Mouse (Mus musculus): Measurements from ENCODE around the gene Slc5a4b. TPM values are rescaled to one million over a fixed set of nuclear protein-coding genes. Genes with fewer than 3 reads are reported as not detected.

Gene Slc5a4b
- total RNA-seq (2023), result not detected

DNA sequence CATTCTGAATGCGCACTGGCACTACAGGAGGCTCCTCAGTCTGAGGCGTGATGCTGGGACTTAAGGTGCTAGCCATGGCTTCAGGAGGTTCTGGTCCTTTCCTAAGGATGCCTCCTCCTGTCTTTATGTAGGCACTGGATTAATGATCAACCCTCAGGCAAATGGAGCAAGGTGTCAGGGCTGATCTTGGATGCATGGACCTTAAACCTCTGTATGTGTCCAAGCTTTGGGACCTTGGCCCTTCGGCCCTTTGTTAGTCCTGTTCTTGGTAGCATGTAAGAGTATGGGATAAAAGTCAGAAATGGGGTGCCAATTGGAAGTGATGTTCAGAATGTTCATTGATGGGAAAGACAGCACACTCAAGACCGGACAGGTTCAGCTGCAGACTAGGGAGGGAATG lies at the start of gene Slc5a4b:
Gene Slc5a4b (minus strand): TSS at position 101 of the 400 bp plus-strand sequence.

DNA sequence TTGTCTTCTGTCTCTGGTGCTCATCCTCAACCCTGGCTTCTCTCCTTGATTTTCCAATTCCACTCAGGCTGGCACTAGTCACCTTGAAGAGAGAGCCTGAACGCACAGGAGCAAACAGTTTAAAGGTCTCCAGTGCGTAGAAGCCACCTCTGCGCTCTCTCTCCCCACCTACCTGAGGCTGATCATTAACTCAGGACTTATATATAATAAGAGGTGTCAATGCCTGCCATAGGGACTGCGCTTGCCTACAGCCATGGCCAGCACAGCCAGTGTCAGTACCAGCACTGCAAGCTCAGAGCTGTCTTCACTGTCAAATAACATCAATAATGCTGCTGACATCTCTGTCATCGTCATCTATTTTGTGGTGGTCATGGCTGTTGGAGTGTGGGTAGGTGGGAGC lies 36.5 kb upstream of the Slc5a4b start, which contains the start of gene Slc5a4a:
Gene Slc5a4a (plus strand): TSS at position 174 of the 400 bp plus-strand sequence.

DNA sequence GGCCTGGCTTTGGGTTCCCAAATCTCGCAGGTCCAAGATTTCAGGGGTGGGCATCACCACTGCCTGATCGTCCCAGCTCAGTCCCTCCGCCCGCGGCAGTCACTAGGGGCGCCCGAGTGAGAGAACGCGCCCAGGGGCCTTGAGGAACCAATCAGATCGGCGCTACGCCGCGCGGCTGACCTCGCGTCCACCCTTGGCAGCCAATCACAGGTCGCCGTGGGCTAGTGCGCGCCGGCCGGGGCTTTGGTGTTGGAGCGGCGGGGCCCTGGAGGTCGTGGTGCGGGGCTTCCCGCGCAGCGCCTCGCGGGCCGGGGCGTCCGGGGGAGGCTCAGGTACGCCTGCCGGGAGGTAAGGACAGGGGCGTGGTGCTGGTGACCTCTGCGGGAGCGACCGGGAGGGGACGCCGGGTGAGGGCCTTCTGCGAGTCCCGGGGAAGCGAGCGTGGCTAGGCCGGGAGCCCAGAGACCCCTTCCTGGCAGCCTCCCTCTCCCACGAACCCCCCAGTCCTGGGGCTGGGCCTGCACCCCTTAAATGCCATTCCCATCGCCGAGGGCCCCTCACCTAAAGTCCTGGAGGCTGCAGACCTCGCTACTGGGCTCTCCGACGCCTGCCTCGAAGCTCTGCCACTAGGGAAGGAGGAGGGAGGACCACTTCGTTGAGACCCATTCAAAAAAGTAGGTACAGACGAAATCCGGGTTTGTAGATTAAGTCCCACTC lies 78.2 kb downstream of the Slc5a4b start, which contains the start of gene Zfp280b:
Gene Zfp280b (plus strand): TSS at position 249 of the 717 bp plus-strand sequence.

Other genes starting within 250 kb of the Slc5a4b start
- gene Derl3, start 217.5 kb downstream of the Slc5a4b start, total RNA-seq (2023), result 4.4 TPM
- gene Smarcb1, start 189.3 kb downstream of the Slc5a4b start, total RNA-seq (2023), result 40.9 TPM
- gene Chchd10, start 177.8 kb downstream of the Slc5a4b start, total RNA-seq (2023), result 32.8 TPM
- 2.8 TPM for gene Mmp11, start 174.5 kb downstream of the Slc5a4b start, total RNA-seq (2023)
- gene Gm867, start 170.3 kb downstream of the Slc5a4b start, total RNA-seq (2023), result not detected
- gene Vpreb3, start 167.9 kb downstream of the Slc5a4b start, total RNA-seq (2023), result 6.7 TPM
- gene Gm5134, start 156.4 kb downstream of the Slc5a4b start, total RNA-seq (2023), result 1.0 TPM
- gene Zfp280b, start 78.3 kb downstream of the Slc5a4b start, total RNA-seq (2023), result 17.4 TPM
- gene Slc5a4a, start 36.5 kb upstream of the Slc5a4b start, total RNA-seq (2023), result not detected
- 9.1 TPM for gene Prmt2, start 126.9 kb upstream of the Slc5a4b start, total RNA-seq (2023)
- gene S100b, start 142.9 kb upstream of the Slc5a4b start, total RNA-seq (2023), result not detected
- 4.8 TPM for gene Dip2a, start 234.3 kb upstream of the Slc5a4b start, total RNA-seq (2023)